Mouse (Mus musculus): ENCODE measurements around the gene Trim30b. TPM values are rescaled to one million over a fixed set of nuclear protein-coding genes. Genes with fewer than 3 reads are reported as not detected.
A peak's percentile ranks its signal among the peaks of the same experiment; 100 is the strongest.
"Not testable (repeated sequence)": the region's sequence is repeated elsewhere in the genome, so short reads cannot be mapped to it uniquely, and the experiment has no call there.

The Trim30b gene
- polyA plus RNA-seq (2011; ENCODE audit: insufficient read depth, insufficient read length, low replicate concordance, missing spikeins) = 12.8 and 49.8 TPM in 2 replicates

DNA sequence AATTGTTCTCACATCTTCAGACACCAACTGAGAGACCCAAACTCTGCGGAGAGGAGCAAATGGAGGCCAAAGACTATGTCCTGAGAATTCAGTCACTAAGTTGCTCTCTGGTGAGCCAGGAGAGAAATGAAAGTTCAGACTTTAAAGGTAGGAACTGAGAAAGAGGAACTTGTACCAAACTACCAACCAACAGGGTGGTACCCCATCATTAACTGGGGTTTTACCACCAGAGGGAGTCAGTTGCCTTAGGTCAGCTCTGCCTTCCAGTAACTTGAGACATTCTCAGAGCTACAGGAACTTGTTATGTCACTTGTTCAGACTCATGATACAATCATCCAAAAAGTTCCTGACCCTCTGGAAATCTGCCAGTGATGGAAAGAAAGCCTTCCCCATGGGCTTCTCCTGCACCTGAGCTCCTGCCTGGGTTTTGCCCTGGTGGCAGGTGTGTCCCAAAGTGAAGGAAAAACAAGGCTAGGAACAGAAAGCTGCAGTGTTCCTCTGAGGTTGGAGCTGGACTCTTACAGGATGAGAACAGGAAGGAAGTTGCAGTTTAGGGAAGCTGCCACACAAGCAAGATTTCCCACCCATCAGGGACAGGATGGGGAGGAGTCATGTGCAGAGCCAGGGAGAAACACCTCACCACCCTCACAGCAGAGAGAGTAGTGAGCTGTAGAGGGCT, at the start of gene Trim30b:
Gene Trim30b (minus strand): TSS at position 149 of the 679 bp plus-strand sequence.
- TF ChIP-seq CTCF (IDR thresholded peaks at IDR 0.05; ENCODE audit: control insufficient read depth, insufficient read depth, low read length) = no peak; the same call in 1 of the 2 replicates
- no peak for TF ChIP-seq POLR2A (IDR thresholded peaks at IDR 0.05; ENCODE audit: borderline replicate concordance, control insufficient read depth, low read depth, low read length)
- Histone ChIP-seq H3K4me3 (replicated peaks; ENCODE audit: control insufficient read depth, low read depth, low read length) (peak within 1 kb of the TSS; percentile 59), H3K4me1 (ENCODE audit: control insufficient read depth, insufficient read depth, low read length) (peaks cover 1% of the 10 kb centered on the region; the same call in 1 of the 2 replicates), H3K27ac (ENCODE audit: control insufficient read depth, insufficient read depth, low read depth, low read length, poor library complexity) (peak within 1 kb of the TSS; percentile 77)
- 11% methylated on average over 1 of the region's 1 CpGs for WGBS

DNA sequence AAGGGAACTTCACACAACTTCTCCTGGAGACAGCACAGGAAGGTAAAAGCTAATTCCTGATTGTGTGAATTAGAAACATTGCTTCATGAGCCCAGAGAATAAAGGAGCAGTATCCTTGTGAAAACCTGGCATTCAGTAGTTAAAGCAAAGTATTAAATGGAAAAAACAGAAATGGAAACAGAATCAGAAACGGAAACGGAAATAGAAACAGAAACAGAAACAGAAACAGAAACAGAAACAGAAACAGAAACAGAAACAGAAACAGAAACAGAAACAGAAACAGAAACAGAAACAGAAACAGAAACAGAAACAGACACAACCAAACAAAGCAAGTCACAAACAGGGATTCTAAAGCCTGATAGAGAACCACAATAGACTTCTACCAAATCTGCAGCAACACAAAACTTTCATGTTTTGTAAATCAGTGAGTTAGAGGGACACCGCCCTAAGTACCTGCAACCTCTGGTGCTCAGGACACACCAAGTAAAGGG, 34.8 kb upstream of the Trim30b start:
- H3K27ac ChIP-seq (ENCODE audit: control insufficient read depth, insufficient read depth, low read depth, low read length, poor library complexity) = no peak overlapping the region
- H3K4me3 ChIP-seq (replicated peaks; ENCODE audit: control insufficient read depth, low read depth, low read length) = no peak overlapping the region
- peaks cover 4% of the 10 kb centered on the region for H3K4me1 ChIP-seq (ENCODE audit: control insufficient read depth, insufficient read depth, low read length)
- TF ChIP-seq POLR2A (IDR thresholded peaks at IDR 0.05; ENCODE audit: borderline replicate concordance, control insufficient read depth, low read depth, low read length) (no peak), CTCF (IDR thresholded peaks at IDR 0.05; ENCODE audit: control insufficient read depth, insufficient read depth, low read length) (no peak)
- 92% methylated on average over 3 of the region's 3 CpGs for WGBS

GRCm38 (mm10) chr7:104401140-104401539, 31.5 kb upstream of the Trim30b start:
- TF ChIP-seq CTCF (IDR thresholded peaks at IDR 0.05; ENCODE audit: control insufficient read depth, insufficient read depth, low read length) = no peak
- TF ChIP-seq POLR2A (IDR thresholded peaks at IDR 0.05; ENCODE audit: borderline replicate concordance, control insufficient read depth, low read depth, low read length) = no peak
- Histone ChIP-seq H3K27ac (ENCODE audit: control insufficient read depth, insufficient read depth, low read depth, low read length, poor library complexity) (peak overlapping the region; percentile 59; the same call in 1 of the 2 replicates), H3K4me1 (ENCODE audit: control insufficient read depth, insufficient read depth, low read length) (peaks cover 4% of the 10 kb centered on the region), H3K4me3 (replicated peaks; ENCODE audit: control insufficient read depth, low read depth, low read length) (no peak overlapping the region)

GRCm38 (mm10) chr7:104400698-104401097, 31.0 kb upstream of the Trim30b start, which contains the start of gene Trim30c:
Trim30c (minus strand) TSS chr7:104400837.
- Histone ChIP-seq H3K27ac (ENCODE audit: control insufficient read depth, insufficient read depth, low read depth, low read length, poor library complexity) (peak within 1 kb of the TSS; percentile 59; the same call in 1 of the 2 replicates), H3K4me1 (ENCODE audit: control insufficient read depth, insufficient read depth, low read length) (peaks cover 4% of the 10 kb centered on the region), H3K4me3 (replicated peaks; ENCODE audit: control insufficient read depth, low read depth, low read length) (no peak within 1 kb of the TSS)
- 0% methylated on average over 1 of the region's 1 CpGs for WGBS
- TF ChIP-seq POLR2A (IDR thresholded peaks at IDR 0.05; ENCODE audit: borderline replicate concordance, control insufficient read depth, low read depth, low read length) (no peak), CTCF (IDR thresholded peaks at IDR 0.05; ENCODE audit: control insufficient read depth, insufficient read depth, low read length) (no peak)

DNA sequence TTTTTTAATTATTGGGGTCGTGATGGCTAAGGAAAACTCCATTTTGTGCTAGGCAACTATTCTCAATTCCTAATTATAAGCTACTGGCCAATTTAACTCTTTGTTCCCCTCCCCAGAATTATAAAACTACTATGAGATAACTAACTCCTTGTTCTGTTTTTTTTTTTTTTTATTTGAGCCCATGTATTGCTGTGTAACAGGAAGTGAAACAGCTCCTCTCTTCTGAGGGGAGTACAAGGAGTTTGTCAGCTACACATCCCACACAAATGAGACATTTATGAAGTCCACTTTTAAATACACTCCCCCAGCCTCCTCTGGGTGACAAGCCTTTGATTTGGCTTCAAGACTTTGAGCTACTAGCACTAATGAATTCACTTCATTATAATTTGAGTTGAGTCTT, 28.8 kb upstream of the Trim30b start:
- Histone ChIP-seq H3K27ac (ENCODE audit: control insufficient read depth, insufficient read depth, low read depth, low read length, poor library complexity) (no peak overlapping the region), H3K4me3 (replicated peaks; ENCODE audit: control insufficient read depth, low read depth, low read length) (no peak overlapping the region), H3K4me1 (ENCODE audit: control insufficient read depth, insufficient read depth, low read length) (peaks cover 4% of the 10 kb centered on the region)
- WGBS = 63% methylated on average over 1 of the region's 1 CpGs
- TF ChIP-seq POLR2A (IDR thresholded peaks at IDR 0.05; ENCODE audit: borderline replicate concordance, control insufficient read depth, low read depth, low read length) = no peak
- no peak for TF ChIP-seq CTCF (IDR thresholded peaks at IDR 0.05; ENCODE audit: control insufficient read depth, insufficient read depth, low read length)

- H3K4me3 ChIP-seq (replicated peaks; ENCODE audit: control insufficient read depth, low read depth, low read length) = no peak overlapping the region
- peaks cover 1% of the 10 kb centered on the region; the same call in 1 of the 2 replicates for H3K4me1 ChIP-seq (ENCODE audit: control insufficient read depth, insufficient read depth, low read length)
- no peak overlapping the region for H3K27ac ChIP-seq (ENCODE audit: control insufficient read depth, insufficient read depth, low read depth, low read length, poor library complexity)
- no peak for TF ChIP-seq POLR2A (IDR thresholded peaks at IDR 0.05; ENCODE audit: borderline replicate concordance, control insufficient read depth, low read depth, low read length)
- TF ChIP-seq CTCF (IDR thresholded peaks at IDR 0.05; ENCODE audit: control insufficient read depth, insufficient read depth, low read length) = no peak
Observed at GRCm38 (mm10) chr7:104366339-104366738, 3.3 kb downstream of the Trim30b start.

GRCm38 (mm10) chr7:104353600-104353967, 16.1 kb downstream of the Trim30b start:
- 63% methylated on average over 2 of the region's 2 CpGs for WGBS
- Histone ChIP-seq H3K4me3 (replicated peaks; ENCODE audit: control insufficient read depth, low read depth, low read length) (no peak overlapping the region), H3K27ac (ENCODE audit: control insufficient read depth, insufficient read depth, low read depth, low read length, poor library complexity) (no peak overlapping the region), H3K4me1 (ENCODE audit: control insufficient read depth, insufficient read depth, low read length) (no peaks in the 10 kb centered on the region; the same call in 1 of the 2 replicates)
- TF ChIP-seq POLR2A (IDR thresholded peaks at IDR 0.05; ENCODE audit: borderline replicate concordance, control insufficient read depth, low read depth, low read length) (no peak), CTCF (IDR thresholded peaks at IDR 0.05; ENCODE audit: control insufficient read depth, insufficient read depth, low read length) (no peak)

- peaks cover 1% of the 10 kb centered on the region; the same call in 1 of the 2 replicates for H3K4me1 ChIP-seq (ENCODE audit: control insufficient read depth, insufficient read depth, low read length)
- peak within 1 kb of the TSS; percentile 71 for H3K4me3 ChIP-seq (replicated peaks; ENCODE audit: control insufficient read depth, low read depth, low read length)
- WGBS = under 1% methylated on average over 14 of the region's 14 CpGs
- no peak for TF ChIP-seq CTCF (IDR thresholded peaks at IDR 0.05; ENCODE audit: control insufficient read depth, insufficient read depth, low read length)
- TF ChIP-seq POLR2A (IDR thresholded peaks at IDR 0.05; ENCODE audit: borderline replicate concordance, control insufficient read depth, low read depth, low read length) = no peak
- H3K27ac ChIP-seq (ENCODE audit: control insufficient read depth, insufficient read depth, low read depth, low read length, poor library complexity) = peak within 1 kb of the TSS; percentile 79; the same call in 1 of the 2 replicates
Observed at GRCm38 (mm10) chr7:104352717-104353599, 16.7 kb downstream of the Trim30b start, which contains the start of gene Trim12c. Trim12c (minus strand) TSS chr7:104353362.

- H3K27ac ChIP-seq (ENCODE audit: control insufficient read depth, insufficient read depth, low read depth, low read length, poor library complexity) = peak overlapping the region; percentile 13; the same call in 1 of the 2 replicates
- H3K4me1 ChIP-seq (ENCODE audit: control insufficient read depth, insufficient read depth, low read length); H3K4me3 ChIP-seq (replicated peaks; ENCODE audit: control insufficient read depth, low read depth, low read length): not testable (repeated sequence)
- WGBS = 25% methylated on average over 4 of the region's 4 CpGs
Observed at GRCm38 (mm10) chr7:104348043-104348442, 21.6 kb downstream of the Trim30b start.

DNA sequence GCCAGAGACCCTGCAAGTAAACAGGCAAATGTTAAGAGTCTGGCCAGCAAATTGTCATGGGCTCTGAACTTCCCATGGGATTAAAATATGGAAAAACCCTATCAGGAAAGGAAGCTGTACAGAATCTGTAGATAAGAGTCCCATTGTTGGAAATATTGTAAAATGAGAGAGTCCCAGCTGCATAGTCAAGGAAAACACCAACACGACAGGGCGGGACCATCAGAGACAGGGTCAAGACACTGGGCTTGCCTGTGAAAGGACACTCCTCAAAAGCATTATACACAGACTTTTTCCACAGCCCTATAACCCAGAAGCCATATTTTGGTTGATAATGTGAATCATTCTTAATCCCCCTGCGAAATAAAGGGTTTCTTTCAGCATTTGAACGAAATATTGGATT, 28.9 kb downstream of the Trim30b start:
- not testable (repeated sequence) for H3K4me3 ChIP-seq (replicated peaks; ENCODE audit: control insufficient read depth, low read depth, low read length); H3K4me1 ChIP-seq (ENCODE audit: control insufficient read depth, insufficient read depth, low read length); H3K27ac ChIP-seq (ENCODE audit: control insufficient read depth, insufficient read depth, low read depth, low read length, poor library complexity)
- WGBS = 94% methylated on average over 4 of the region's 4 CpGs

- not testable (repeated sequence) for H3K27ac ChIP-seq (ENCODE audit: control insufficient read depth, insufficient read depth, low read depth, low read length, poor library complexity); H3K4me1 ChIP-seq (ENCODE audit: control insufficient read depth, insufficient read depth, low read length)
- WGBS = 47% methylated on average over 3 of the region's 3 CpGs
Observed at GRCm38 (mm10) chr7:104335547-104335946, 34.1 kb downstream of the Trim30b start.

More at GRCm38 (mm10) chr7:104335547-104335946, 34.1 kb downstream of the Trim30b start:
- H3K4me3 ChIP-seq (replicated peaks; ENCODE audit: control insufficient read depth, low read depth, low read length) = not testable (repeated sequence)
